Mouse (Mus musculus) embryonic fibroblast, embryonic 13.5 days (primary cell): ENCODE results near the gene 9430038I01Rik.

Experiments
- CTCF ChIP-seq: IDR thresholded peaks from 2 replicates; pipeline ENCODE4 v1.5.1; 2011; ENCODE audit warnings: mild to moderate bottlenecking, control low read depth, low read length, moderate library complexity, borderline replicate concordance; ENCODE audit not compliant: insufficient read depth
- POLR2A ChIP-seq: IDR thresholded peaks from 2 replicates; pipeline ENCODE4 v1.6.1; 2011; ENCODE audit warnings: low read depth, mild to moderate bottlenecking, control low read depth, low read length, moderate library complexity

- TF ChIP-seq CTCF (no peak), POLR2A (no peak)
Observed at GRCm38 (mm10) chr7:137346860-137347259, 63.7 kb downstream of the 9430038I01Rik start.
